Mouse (Mus musculus): ENCODE data around the gene Cyp17a1. TPM values are rescaled to one million over a fixed set of nuclear protein-coding genes. Genes with fewer than 3 reads are reported as not detected.
A peak's percentile ranks its signal among the peaks of the same experiment; 100 is the strongest.

Cyp17a1 gene
- total and polyA plus RNA-seq, 2 experiments from 2014 or later: not detected

DNA sequence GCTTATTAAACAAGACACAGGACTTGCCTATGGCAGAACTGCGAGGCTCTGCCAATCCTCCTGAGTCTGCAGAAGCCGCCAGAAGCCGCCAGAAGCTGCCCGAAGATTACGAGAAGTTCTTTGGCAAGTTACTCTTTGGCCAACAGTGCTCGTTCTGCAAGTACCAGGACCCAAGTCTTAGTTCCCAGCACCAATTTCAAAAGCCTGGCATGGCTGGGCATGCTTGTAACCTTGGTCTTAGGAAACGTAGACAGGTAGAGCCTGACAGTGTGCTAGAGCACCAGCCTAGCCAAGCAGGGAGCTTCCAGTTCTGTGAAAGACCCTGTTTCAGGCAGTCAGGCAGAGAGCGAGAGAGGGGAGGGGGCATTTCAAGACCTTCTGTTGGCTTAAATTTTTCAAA lies 23.5 kb upstream of the Cyp17a1 start:
- H3K27me3 ChIP-seq (ENCODE audit: insufficient read depth, low read length): no peaks in the 10 kb centered on the region
- DNase-seq (ENCODE audit: low spot score): no peak
- WGBS: 86% methylated on average over 8 of the region's 8 CpGs
- no peak overlapping the region for H3K27ac ChIP-seq
- H3K4me2 ChIP-seq (ENCODE audit: low read depth, low read length): no peak overlapping the region
- no peak overlapping the region for H3K4me3 ChIP-seq (ENCODE audit: low read length)
- peaks cover 7% of the 10 kb centered on the region; the same call in 1 of the 2 replicates for H3K36me3 ChIP-seq (ENCODE audit: insufficient read depth, low read length)
- no peak for ATAC-seq
- no peaks in the 10 kb centered on the region for H3K9me3 ChIP-seq (ENCODE audit: low read length)
- H3K4me1 ChIP-seq (ENCODE audit: insufficient read depth, low read length): no peaks in the 10 kb centered on the region
- H3K9ac ChIP-seq (replicated peaks; ENCODE audit: low read length): no peak overlapping the region
- TF ChIP-seq CTCF (IDR thresholded peaks at IDR 0.05; ENCODE audit: low read depth): no peak

DNA sequence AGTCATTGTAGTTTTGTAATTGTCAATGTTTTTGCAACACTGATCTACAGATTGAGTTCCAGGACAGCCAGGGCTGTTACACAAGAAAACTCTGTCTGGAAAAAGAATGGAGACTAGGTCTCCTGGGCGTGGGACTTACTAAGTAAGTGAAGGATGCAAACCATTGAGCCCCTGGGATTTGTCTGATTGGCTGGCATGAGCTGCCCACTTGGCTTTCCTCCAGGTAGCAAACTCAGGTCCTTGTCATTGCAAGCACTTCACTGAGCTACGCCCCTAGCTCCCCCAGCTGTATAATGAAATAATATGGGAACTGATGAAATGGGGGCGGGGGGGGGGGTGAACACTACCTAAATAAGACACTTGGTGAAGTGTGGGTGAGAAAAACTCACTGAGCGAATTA lies 20.2 kb upstream of the Cyp17a1 start:
- WGBS: 70% methylated on average over 4 of the region's 4 CpGs
- peaks cover 6% of the 10 kb centered on the region for H3K4me1 ChIP-seq (ENCODE audit: insufficient read depth, low read length)
- no peak overlapping the region for H3K4me3 ChIP-seq (ENCODE audit: low read length)
- peaks cover 4% of the 10 kb centered on the region; the same call in 1 of the 2 replicates for H3K36me3 ChIP-seq (ENCODE audit: insufficient read depth, low read length)
- H3K4me2 ChIP-seq (ENCODE audit: low read depth, low read length): no peak overlapping the region
- no peak overlapping the region for H3K9ac ChIP-seq (replicated peaks; ENCODE audit: low read length)
- no peak overlapping the region for H3K27ac ChIP-seq
- ATAC-seq: no peak
- no peak for TF ChIP-seq CTCF (IDR thresholded peaks at IDR 0.05; ENCODE audit: low read depth)
- no peaks in the 10 kb centered on the region for H3K9me3 ChIP-seq (ENCODE audit: low read length)
- peak; percentile 24 for DNase-seq (ENCODE audit: low spot score)
- no peaks in the 10 kb centered on the region for H3K27me3 ChIP-seq (ENCODE audit: insufficient read depth, low read length)

- no peak overlapping the region for H3K9ac ChIP-seq (replicated peaks; ENCODE audit: low read length)
- H3K27me3 ChIP-seq (ENCODE audit: insufficient read depth, low read length): no peaks in the 10 kb centered on the region
- H3K4me2 ChIP-seq (ENCODE audit: low read depth, low read length): no peak overlapping the region
- peaks cover 6% of the 10 kb centered on the region for H3K4me1 ChIP-seq (ENCODE audit: insufficient read depth, low read length)
- TF ChIP-seq CTCF (IDR thresholded peaks at IDR 0.05; ENCODE audit: low read depth): no peak
- ATAC-seq: no peak
- H3K9me3 ChIP-seq (ENCODE audit: low read length): no peaks in the 10 kb centered on the region
- WGBS: 73% methylated on average over 2 of the region's 2 CpGs
- no peak overlapping the region for H3K27ac ChIP-seq
- H3K4me3 ChIP-seq (ENCODE audit: low read length): no peak overlapping the region
- H3K36me3 ChIP-seq (ENCODE audit: insufficient read depth, low read length): peaks cover 4% of the 10 kb centered on the region; the same call in 1 of the 2 replicates
- DNase-seq (ENCODE audit: low spot score): no peak
Observed at GRCm38 (mm10) chr19:46691078-46691477, 18.1 kb upstream of the Cyp17a1 start.

DNA sequence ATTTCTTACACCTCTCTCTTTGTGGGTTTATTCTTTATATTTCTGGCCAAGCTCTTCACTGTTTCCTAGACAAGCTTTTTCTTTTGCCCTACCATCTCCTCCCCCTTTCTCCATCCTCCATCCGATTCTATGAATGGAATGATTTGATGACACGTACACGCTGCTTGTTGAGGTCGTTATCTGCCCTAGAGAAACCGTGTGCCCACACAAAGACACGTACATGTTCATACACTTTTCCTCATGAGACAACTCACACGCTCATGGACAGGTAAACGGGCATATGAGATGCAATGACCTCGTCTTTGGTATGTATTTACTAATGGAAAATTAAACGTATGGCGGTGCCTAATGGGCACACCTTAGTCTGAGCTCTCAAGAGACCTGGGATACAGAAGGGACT lies 17.4 kb upstream of the Cyp17a1 start:
- Histone ChIP-seq H3K4me3 (ENCODE audit: low read length) (peak overlapping the region; percentile 72), H3K4me2 (ENCODE audit: low read depth, low read length) (peak overlapping the region; percentile 67), H3K9ac (replicated peaks; ENCODE audit: low read length) (peak overlapping the region; percentile 76), H3K27ac (peak overlapping the region; percentile 91), H3K9me3 (ENCODE audit: low read length) (no peaks in the 10 kb centered on the region), H3K36me3 (ENCODE audit: insufficient read depth, low read length) (peaks cover 4% of the 10 kb centered on the region; the same call in 1 of the 2 replicates), H3K27me3 (ENCODE audit: insufficient read depth, low read length) (no peaks in the 10 kb centered on the region), H3K4me1 (ENCODE audit: insufficient read depth, low read length) (peaks cover 6% of the 10 kb centered on the region)
- peak; percentile 48; the same call in 1 of the 2 replicates for ATAC-seq
- no peak for DNase-seq (ENCODE audit: low spot score)
- WGBS: 71% methylated on average over 11 of the region's 11 CpGs
- no peak for TF ChIP-seq CTCF (IDR thresholded peaks at IDR 0.05; ENCODE audit: low read depth)

DNA sequence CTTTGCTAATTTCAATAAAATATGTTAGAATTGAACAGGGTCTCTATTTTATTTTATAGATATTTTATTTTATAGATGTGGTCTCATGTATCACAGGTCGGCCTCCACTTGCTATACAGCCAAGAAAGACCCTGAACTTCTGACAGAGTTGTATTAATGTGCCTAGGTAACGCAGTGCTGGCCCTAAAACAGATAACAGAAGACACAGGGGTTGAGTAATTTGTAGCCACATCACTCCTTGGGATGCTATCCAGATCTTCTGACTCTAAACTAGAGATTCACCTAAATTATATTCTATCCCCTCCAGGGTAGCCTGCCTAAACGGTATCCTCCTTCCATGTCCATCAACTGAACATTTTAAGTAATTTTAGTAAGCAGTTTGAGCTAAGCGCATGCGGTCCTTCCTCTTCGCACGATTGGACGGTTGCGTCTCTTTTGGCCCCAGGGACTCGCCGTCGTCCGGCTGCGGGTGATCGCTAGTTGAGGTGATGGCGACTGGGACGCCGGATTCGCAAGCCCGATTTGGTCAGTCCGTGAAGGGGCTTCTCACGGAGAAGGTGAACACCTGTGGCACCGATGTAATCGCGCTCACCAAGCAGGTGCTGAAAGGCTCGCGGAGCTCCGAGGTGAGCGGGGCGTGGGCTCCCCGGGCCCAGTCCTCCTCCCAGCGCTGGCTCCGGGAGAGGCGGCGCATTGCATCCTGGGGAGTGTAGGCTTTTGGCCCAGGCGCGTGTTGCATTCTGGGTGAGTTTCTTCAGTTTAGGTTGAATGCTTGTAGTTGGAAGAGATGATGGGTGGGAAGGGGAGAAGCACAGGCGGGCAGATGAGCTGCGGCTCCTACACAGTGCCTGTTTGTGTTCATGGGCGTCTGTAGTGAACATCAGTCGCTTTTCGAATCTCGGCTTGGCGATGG lies 16.7 kb upstream of the Cyp17a1 start, which contains the start of gene Borcs7:
TSS of gene Borcs7 (plus strand) at position 447 of the 913 bp plus-strand sequence.
- WGBS: 2% methylated on average over 44 of the region's 44 CpGs
- Histone ChIP-seq H3K9me3 (ENCODE audit: low read length) (no peaks in the 10 kb centered on the region), H3K36me3 (ENCODE audit: insufficient read depth, low read length) (peaks cover under 1% of the 10 kb centered on the region; the same call in 1 of the 2 replicates), H3K4me2 (ENCODE audit: low read depth, low read length) (peak within 1 kb of the TSS; percentile 67), H3K4me3 (ENCODE audit: low read length) (peak within 1 kb of the TSS; percentile 72), H3K27ac (peak within 1 kb of the TSS; percentile 91), H3K9ac (replicated peaks; ENCODE audit: low read length) (peak within 1 kb of the TSS; percentile 76), H3K27me3 (ENCODE audit: insufficient read depth, low read length) (no peaks in the 10 kb centered on the region), H3K4me1 (ENCODE audit: insufficient read depth, low read length) (peaks cover 6% of the 10 kb centered on the region)
- ATAC-seq: peak; percentile 96
- TF ChIP-seq CTCF (IDR thresholded peaks at IDR 0.05; ENCODE audit: low read depth): no peak
- peak; percentile 95 for DNase-seq (ENCODE audit: low spot score)

DNA sequence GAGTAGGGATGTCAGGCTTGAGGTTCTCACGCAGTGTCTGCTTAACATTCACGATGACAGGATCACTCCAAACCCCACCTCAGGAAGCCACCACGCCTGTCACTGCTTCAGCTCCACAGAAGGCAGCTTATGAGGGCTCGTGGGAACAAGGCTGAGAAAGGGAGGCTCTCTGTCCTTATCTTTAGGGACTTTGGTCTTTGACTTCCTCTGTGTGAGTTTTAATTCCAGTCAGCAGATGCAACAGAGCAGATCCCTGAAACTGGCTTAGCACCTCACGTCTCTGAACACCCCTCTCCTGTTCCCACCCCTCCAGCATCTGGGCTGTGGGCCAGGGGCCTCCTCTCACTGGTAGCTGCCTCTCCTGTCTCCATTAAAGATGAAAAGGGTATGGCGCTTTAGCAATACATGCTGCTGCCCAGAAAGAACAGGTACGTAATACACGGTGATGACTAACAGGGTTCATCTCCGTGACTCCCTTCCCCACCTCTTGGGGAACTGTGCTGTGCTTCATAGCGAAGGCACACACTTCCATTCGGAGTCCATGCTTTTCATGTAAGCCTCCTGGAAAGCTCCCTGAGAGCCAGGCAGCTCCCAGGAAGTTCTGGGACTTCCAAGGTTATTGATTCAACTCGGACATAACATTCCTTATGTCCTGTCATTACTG lies 6.9 kb upstream of the Cyp17a1 start:
- Histone ChIP-seq H3K27me3 (ENCODE audit: insufficient read depth, low read length) (no peaks in the 10 kb centered on the region), H3K9me3 (ENCODE audit: low read length) (no peaks in the 10 kb centered on the region), H3K27ac (no peak overlapping the region), H3K36me3 (ENCODE audit: insufficient read depth, low read length) (no peaks in the 10 kb centered on the region), H3K4me3 (ENCODE audit: low read length) (no peak overlapping the region), H3K4me2 (ENCODE audit: low read depth, low read length) (no peak overlapping the region), H3K9ac (replicated peaks; ENCODE audit: low read length) (no peak overlapping the region), H3K4me1 (ENCODE audit: insufficient read depth, low read length) (no peaks in the 10 kb centered on the region)
- DNase-seq (ENCODE audit: low spot score): no peak
- no peak for TF ChIP-seq CTCF (IDR thresholded peaks at IDR 0.05; ENCODE audit: low read depth)
- ATAC-seq: no peak
- 74% methylated on average over 12 of the region's 12 CpGs for WGBS
